Mouse (Mus musculus) embryo, embryonic 10.5 days (tissue): ENCODE results near the gene Prkcq.
A peak's percentile ranks its signal among the peaks of the same experiment; 100 is the strongest.

Experiments used
- DNase-seq: peaks from one replicate; pipeline ENCODE4 v3.0.0-alpha.2; 2015; ENCODE audit warnings: low spot score

Prkcq gene

DNA sequence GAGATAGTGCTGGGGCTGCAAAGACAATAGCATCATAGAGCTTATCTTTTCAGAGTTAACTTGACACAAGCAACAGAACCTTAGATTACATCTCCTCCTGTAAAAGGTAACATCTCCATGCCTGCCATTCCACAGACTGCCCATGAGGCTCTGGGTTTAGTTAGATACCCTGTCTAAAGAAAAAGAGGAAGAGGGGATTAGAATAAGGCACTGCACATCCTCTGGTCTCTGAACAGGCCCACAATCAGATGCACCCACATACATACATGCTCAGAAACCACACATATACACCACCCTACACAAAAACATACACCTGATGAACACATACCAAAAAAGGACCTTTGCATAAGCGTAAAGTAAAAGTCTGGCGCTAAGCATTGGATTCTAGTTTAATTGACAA is 47.4 kb downstream of the Prkcq start:
- no peak for DNase-seq

DNA sequence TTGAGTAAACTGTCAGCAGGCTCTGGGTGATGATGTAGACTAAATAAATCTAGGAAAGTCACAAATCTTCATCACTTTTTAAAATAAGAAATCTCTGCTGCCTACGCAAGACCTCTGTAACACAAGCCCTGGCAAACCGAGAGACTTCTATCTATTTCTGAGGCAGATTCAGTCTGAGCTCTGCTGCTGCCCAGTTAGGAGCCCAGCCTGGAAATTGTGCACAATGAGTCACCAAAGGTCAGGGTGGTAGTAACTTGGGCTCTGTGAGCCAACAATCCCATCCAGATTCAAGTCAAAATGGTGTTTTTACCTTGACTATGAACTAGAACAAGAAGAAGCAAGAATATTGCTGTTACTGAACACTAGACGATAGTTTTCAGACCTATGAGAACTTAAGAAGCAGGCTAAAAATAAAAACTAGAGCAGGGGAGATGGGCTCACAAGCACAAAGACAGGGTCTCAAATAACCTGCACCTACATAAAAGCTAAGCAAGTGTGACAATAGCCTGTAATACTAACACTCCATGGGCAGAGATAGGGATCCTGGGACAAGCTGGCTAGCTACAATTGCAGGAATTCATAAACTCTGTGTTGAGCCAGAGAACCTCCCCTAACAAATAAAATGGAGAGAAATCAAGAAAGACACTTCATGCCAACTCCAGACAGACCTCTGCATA is 53.0 kb downstream of the Prkcq start:
- DNase-seq, result no peak

DNA sequence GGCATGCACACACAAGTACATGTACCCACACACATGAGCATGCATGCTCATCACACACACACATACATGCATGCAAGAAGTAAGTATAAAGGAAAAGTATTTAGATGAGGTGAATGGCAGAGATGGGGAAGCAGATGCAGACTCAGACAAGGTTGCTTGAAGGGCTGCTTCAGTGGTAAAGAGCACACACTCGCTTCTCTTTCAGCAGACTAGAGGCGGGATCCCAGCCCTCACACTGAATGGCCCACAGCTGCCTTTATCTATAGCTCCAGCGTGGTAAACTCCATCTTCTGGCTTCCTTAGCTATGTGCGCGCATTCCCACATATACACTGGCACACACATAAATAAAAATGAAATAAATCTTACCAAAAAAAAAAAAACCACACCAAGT is 53.6 kb downstream of the Prkcq start:
- no peak for DNase-seq

DNA sequence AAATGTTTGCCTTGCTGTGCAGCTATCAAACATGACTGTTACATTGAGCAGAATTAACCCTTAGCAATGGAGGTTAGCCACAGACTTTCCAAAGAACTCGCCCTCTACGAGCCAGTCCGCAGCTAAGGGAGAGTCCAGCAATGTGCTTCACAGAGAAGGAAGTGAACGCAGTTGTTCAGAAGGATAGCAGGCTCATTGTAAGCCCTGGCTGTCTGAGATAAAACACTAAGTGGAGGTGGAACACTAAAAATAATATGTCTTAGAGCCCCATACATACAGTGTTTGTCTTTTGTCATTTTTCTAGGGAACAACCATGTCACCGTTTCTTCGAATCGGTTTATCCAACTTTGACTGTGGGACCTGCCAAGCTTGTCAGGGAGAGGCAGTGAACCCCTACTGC is 54.6 kb downstream of the Prkcq start:
- DNase-seq, result no peak

DNA sequence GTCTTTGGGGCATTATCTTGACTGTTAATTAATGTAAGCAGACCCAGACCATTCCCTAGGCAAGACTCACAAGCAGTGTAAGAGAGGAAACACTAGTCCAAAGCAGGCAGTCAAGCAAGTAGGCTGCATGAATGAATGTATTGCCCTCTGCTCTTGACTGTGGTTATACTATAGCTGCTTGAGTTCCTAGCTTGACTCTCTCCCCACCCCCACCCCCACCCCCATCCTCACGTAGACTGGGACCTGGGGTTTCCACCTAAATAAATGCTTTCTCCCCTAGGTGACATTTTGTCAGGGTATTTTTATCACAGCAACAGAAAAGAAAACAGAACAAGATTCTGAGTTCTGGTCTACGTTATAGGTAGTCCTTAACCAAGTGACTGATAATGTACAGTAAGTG is 57.2 kb downstream of the Prkcq start:
- DNase-seq, result no peak

- DNase-seq, result no peak
Measured at GRCm38 (mm10) chr2:11231118-11231517, 59.2 kb downstream of the Prkcq start.

DNA sequence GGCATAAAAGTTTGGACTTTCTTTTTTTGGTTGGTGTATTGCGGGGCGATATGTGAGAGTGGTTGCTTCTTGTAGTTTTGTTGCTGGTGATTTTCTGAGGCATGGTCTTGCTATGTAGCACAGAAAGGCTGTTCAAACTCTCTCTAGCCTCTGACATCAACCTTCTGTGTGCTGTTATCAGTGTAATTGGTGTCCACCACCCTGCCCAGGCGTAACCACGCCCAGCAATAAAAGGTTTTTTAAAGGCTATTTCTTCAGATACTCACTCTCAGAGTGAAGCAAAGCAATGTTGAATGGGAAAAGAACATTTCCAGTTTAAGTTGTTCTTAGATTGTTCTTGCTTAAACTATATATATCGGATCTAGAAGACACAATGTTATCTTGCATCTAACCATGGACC is 60.1 kb downstream of the Prkcq start:
- DNase-seq, result no peak

- DNase-seq, result no peak
Measured at GRCm38 (mm10) chr2:11238254-11238653, 66.3 kb downstream of the Prkcq start.

- no peak for DNase-seq
Measured at GRCm38 (mm10) chr2:11239523-11239922, 67.6 kb downstream of the Prkcq start.

- no peak for DNase-seq
Measured at GRCm38 (mm10) chr2:11245926-11246325, 74.0 kb downstream of the Prkcq start.

GRCm38 (mm10) chr2:11253945-11254344 is 82.0 kb downstream of the Prkcq start:
- peak; percentile 65 for DNase-seq

DNA sequence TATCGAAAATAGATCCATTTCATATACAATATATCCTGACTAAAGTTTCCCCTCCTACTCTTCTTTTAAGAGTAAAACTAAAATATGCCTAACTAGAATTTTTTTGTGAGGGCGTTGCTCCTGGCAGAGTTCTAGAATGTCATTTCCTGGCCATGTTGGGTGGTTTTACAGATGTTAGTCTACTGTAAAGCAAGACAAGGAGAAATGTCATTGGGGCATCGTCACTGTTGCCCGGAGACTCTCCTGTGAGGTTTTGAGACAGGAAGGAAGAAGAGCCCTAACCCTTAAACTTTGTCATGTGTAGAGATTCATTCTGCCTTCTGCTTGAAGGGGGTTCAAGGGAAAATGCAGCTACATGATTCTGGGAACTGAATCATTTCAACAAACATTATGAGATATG is 82.5 kb downstream of the Prkcq start:
- DNase-seq, result no peak

DNA sequence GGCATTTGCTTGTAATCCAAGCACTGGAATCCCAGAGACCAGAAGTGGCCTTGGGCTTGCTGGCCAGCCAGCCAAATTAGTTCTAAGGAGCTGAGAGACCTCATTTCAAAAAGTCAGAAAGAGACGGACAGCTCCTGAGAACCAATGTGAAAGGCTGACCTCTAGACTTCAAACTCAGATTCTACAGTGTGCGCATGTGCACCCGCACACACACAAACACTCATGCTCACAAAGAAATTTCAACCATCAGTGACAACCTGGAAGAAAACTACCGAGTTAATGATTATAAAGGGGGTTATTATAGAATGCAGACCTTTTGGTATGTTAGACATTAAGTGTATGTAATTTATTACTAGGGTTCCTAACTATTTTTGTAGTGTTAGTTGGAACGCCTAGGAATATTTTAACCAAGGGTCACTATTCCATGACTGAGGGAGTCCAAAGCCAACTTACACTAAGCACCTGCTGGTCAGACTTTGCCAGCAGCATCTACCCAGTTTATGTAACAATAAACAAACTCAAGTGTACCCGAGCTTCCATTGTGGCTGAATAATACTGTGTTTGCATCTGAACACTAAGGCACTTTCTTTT is 85.4 kb downstream of the Prkcq start:
- DNase-seq, result no peak

- DNase-seq, result no peak
Measured at GRCm38 (mm10) chr2:11258181-11258580, 86.3 kb downstream of the Prkcq start.

GRCm38 (mm10) chr2:11259361-11259760 is 87.5 kb downstream of the Prkcq start:
- no peak for DNase-seq

DNA sequence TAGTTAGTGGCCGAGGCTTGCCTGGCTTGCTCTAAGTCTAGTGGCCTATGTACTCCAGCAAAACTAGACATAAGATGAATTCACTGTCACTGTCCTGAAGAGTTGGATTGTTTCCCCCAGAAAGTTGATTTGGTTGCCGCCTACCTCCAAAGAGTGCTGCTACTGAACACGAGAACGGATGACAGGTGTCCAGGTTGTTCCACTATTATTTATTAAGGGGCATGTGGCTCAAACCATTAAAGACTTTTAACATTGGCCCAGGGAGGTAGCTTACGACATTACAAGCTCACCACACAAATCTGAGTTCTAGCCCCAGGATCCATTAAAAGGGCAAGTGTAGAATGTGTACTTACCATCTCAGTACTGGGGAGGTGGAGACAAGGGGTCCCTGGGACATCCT is 92.9 kb downstream of the Prkcq start:
- no peak for DNase-seq

- DNase-seq, result peak; percentile 5
Measured at GRCm38 (mm10) chr2:11265455-11265854, 93.5 kb downstream of the Prkcq start.

DNA sequence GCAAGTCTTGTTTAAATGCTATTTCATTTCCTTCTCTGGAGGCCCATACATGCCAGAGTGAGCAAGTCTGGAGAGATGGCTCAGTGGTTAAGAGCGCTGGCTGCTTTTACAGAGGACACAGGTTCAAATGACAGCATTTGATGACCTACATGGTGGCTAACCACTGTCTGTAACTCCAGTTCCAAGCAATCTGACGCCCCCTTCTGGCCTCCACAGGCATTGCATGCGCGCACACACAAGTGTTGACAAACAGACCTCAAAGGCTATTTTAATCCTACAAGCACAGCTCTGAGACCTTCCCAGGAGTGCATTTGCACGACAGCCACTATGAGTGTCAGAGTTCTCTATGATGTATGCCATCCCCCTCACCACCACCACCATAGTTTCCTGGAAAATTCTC is 94.4 kb downstream of the Prkcq start:
- DNase-seq, result peak; percentile 7

DNA sequence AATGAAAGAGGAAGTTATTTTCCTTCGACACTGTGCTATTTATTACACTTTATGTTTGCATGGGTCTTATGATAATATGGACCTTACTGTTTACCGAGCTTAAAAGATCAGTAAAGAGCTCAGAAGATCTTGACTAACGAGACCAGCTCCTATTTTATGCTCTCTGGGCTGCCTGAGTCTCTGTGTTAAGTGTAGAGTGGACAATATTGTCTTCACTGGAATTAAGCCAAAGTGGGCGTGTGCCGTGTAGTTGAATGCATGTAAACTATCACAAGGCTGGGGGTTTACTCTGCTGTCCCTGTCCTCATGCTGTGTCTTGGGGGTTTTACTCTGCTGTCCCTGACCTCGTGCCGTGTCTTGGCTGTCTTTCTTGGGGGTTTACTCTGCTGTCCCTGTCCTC is 107.1 kb downstream of the Prkcq start:
- DNase-seq, result no peak

GRCm38 (mm10) chr2:11280247-11280646 is 108.3 kb downstream of the Prkcq start:
- DNase-seq, result no peak

- DNase-seq, result no peak
Measured at GRCm38 (mm10) chr2:11287834-11288530, 116.1 kb downstream of the Prkcq start.

- peak; percentile 89 for DNase-seq
Measured at GRCm38 (mm10) chr2:11288531-11288846, 116.6 kb downstream of the Prkcq start.

DNA sequence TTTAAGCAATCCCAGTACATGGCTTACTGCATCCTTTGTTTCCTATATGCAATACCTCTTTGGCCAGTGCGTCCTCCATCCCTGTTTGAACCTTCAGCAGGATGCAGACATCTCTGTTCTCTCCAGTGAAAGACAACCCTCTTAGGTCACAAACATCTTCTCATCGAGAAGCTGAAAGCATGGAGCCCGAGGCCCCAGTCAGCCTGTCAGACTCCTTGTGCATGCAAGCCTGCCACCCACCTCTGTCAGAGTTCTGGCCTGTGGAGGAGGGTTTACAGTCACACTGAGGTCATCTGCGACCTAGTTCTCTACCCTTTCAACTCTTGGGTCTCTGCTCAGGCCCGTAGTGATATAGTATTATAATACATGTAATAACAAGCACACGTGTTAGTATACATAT is 119.0 kb downstream of the Prkcq start:
- no peak for DNase-seq
